Mouse (Mus musculus) heart, adult 8-10 months (tissue): ENCODE data around the gene March4. TPM values are rescaled to one million over a fixed set of nuclear protein-coding genes. Genes with fewer than 3 reads are reported as not detected.

Source experiments
- DNase-seq: peaks from one replicate; pipeline ENCODE4 v3.0.0; 2022; ENCODE audit warnings: low spot score
- total RNA-seq, 4 experiments: library from RNA; stranded (reverse); gene quantifications; 2 replicates each; pipeline ENCODE4 v1.2.4; 2022

Gene March4
- total RNA-seq = not detected

DNA sequence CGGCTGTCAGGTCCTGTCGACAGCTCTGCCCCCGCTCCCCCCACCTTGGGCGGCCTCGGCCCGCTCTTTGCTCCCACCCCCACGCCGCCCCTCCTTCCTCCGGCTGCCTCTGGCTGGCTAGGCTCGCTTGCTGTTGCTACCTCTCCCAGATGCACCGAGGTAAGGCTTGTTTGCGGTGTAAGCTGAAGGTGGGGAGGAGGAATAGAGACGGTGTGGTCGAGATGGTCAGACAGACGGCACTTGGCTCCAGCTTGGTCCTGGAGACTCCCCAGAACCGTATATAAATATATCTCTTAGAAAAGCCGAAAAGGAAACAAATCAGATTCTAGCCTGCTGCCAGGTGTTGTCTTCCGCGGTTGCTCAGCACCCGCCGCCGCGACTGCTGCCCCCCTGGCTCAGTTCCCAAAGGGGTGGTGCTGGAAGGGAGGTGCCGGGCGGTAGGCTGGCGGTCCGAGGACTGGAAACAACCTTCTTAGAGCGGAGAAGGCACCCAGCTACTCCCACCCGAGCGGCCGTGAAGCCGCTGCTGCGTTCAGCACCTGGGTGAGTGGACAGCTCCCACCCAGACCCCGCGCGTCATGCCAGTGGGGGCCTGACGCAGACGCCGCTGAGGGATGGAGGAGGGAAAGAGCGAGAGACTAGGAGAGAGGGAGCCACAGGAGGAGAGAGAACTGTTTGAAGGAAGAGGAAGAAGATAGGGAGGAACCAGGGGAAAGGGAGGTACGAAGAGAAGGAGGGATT, at the start of gene March4:
March4 (minus strand) TSS at position 320 of the 741 bp plus-strand sequence.
- DNase-seq = no peak

DNA sequence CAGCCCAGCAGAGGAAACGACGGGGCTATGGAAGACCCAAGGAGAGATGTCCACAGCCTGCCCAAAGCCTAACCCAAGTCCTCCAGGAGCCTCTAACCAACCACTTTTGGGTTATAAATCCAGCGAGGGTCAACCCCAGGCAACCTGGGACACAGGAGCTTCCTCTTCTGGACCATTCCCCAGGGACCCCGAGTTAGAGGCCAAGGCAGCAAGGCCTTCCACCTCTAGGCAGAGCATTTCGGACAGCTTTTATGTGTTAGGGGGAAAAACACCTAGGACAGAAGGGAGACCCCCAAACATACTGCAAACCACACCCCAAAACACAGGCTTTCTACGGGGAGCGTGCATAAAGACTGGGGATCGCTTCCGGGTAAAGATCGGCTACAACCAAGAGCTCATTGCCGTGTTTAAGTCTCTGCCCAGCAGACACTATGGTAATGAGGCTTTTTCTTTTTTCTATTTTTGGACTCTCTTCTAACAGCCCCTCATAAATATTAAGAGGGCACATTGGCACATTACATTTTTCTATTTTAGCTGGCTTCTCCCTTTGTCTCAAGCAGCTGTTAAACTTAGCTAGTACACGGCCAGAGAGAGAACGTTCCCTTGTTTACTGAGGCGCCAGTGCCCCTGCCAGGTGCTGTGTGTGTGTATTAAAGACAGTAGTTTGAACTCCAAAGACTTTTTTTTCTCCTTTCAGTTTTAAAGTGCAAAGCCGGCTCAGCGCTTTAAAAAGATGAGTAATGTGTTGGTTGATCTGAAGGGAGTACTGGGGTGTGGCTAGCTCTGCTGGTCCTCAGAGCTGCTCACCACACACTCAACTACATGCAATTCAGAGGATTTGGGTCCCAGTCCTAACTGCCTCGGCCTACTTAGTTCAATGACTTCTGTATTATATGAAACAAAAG, 49.5 kb upstream of the March4 start:
- DNase-seq = no peak

GRCm38 (mm10) chr1:72583906-72584305, 47.2 kb upstream of the March4 start:
- DNase-seq = no peak

GRCm38 (mm10) chr1:72582947-72583731, 46.4 kb upstream of the March4 start, which contains the start of gene Smarcal1:
Smarcal1 (plus strand) TSS chr1:72583251.
- peak; percentile 98 for DNase-seq

GRCm38 (mm10) chr1:72578806-72579205, 42.1 kb upstream of the March4 start:
- DNase-seq = no peak

DNA sequence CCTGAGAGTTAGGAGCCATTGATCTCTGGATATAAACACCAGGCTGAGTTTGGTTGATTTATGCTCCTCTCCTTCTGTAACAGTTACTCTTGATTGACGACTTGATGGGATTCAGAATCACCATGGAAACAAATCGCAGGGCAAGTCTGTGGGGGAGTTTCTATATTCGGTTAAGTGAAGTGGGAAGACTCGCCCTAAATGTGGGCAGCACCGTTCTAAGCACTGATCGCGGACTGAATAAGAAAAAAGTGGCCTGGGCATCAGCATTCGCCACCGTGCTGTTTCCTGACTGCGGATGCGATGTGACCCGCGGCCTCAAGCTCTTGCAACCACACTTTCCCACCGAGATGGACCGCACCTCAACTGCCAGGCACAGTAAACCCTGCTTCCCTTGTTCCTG, 41.6 kb upstream of the March4 start:
- no peak for DNase-seq

- DNase-seq = no peak
Measured at GRCm38 (mm10) chr1:72577481-72577922, 40.8 kb upstream of the March4 start.

DNA sequence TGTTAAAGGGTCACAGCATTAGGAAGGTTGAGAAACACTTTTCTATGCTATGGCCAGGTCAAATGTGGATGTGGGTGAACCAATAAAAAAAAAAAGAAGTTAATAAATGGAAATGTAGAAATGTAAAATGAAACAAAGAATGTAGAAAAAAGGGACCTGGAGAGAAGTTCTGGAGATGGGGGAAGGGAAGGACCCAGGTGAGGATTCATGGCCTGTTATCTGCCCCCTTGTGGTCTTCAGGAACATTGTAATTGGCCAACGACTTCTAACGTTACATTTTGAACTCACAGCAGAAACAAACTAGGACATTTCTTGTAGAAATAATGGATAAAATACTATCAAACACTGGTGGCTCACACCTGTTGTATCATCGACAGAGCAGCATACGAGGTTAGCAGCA, 38.4 kb upstream of the March4 start:
- no peak for DNase-seq

- no peak for DNase-seq
Measured at GRCm38 (mm10) chr1:72574608-72575007, 37.9 kb upstream of the March4 start.

DNA sequence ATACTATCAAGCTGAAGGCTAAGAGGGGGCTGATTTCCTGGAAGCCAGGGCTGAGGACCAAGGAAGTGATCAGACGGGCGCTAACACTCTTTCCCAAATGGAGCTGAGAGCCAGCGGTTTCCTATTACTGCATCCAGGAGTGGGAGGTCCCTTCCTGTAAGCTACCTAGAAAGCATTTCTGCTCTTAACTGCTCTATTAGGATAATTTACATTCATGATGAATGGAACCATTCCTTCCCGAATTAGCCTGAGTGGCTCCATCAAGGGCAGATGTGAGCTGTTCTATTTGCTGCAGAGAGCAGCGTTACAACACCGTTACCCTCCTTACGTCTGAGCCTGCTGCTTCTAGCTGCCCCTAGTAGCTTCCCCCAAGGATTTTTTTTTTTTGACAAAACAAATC, 37.3 kb upstream of the March4 start:
- no peak for DNase-seq

DNA sequence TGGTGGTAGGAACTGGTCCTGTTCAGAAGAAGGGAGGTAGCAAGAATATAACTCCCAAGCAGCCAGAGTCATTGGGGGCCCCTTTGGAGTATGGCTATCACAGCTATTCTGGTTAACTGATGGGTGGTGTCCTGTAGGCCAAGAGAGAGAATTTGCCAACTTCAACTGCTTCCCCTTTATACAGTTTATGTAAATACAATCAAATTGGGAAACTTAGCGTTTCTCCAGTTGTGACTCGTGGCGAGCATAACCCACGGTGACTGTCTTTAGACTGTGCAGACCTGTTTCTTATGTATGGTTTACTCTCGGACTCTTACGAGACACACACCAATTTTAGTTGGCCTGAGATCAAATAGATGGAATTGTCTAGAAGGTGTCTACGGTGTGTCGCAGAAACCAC, 32.0 kb upstream of the March4 start:
- no peak for DNase-seq

DNA sequence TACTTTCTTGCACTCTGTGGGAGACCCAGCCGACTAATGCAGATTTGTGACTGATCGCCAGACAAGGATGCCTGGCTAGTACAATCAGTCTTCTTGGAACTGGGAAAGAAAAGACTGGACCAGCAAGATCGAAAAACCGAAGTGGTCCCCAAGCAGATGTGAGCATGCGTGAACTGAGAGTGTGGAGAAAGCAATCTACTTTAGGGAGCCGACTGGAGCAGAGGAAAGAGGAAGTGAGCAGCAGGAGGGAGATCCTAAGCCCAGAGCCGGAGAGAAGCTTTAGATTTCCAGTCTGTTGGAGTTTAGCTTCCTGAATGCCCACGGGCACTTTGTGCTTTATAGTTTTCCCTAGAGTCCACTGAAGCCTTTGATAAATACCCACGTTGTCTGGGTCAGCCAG, 30.3 kb upstream of the March4 start:
- no peak for DNase-seq

DNA sequence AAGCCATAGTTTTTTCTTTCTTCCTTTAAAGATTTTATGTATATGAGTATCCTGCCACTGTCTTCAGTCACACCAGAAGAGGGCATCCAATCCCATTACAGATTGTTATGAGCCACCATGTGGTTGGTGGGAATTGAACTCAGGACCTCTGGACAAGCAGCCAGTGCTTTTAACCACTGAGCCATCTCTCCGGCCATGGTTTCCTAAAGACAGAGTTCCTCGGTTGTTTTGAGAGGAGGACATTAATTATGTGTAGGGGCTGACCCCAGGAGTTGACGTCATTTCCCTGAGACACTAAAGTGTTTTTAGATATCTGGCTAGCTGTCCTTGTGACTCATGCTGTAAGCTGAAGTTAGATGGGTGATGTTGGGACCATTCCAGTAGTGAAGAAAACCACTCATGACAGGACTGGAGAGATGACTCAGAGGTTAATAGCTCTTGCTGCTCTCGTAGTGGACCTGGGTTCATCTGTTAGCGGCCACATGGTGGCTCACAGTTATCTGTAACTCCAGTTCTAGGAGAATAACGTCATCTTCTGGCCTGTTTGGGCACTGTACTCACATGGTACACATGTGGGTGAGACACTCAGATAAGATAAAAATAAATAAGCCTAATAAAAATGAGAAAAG, 27.7 kb upstream of the March4 start:
- no peak for DNase-seq

DNA sequence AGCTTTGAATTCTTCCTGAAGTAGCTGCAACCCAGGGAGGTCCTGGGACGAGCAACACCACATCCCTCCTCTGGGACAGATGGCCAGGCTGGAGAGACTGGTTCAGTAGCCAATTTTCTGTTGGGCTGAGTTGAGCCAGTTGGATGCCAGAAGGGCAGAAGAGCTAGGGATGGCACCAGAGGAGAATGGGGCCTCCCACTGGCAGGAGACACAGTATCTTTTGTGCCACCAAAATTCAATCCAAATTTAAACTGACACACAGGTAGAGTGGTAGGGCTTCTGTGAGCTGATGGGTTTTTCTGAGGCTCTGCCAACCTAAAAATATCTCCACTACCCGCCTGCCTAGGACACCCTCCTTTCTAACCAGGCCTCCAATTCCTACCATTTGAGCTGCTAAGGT, 21.9 kb upstream of the March4 start:
- DNase-seq = no peak

- no peak for DNase-seq
Measured at GRCm38 (mm10) chr1:72556471-72556870, 19.7 kb upstream of the March4 start.

- DNase-seq = no peak
Measured at GRCm38 (mm10) chr1:72550317-72550716, 13.6 kb upstream of the March4 start.

GRCm38 (mm10) chr1:72538266-72538665, 1.5 kb upstream of the March4 start:
- no peak for DNase-seq

GRCm38 (mm10) chr1:72535725-72536571, 782 bp downstream of the March4 start:
- no peak for DNase-seq

DNA sequence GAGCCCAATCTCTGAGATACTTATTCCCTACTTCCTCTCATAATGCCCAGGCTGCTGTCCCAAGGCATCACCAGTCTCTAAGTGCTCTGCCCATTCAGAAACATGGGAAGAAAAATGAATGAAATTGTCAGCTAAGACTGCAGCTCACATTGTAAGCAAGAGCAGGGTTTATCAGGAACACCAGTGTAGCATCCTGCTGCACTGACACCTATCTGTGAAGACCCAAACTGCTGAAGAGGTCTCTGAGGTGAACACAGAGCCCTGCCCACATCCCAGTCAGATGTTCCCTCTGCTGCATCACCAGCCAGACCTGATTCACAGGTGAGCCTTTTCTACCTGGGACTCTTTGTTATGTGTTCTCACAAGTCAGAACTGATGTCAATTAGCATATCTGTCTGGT, 3.3 kb downstream of the March4 start:
- DNase-seq = no peak

- DNase-seq = no peak
Measured at GRCm38 (mm10) chr1:72532926-72533325, 3.8 kb downstream of the March4 start.
